Mouse (Mus musculus) hindbrain, embryonic 14.5 days (tissue): Measurements from ENCODE around the gene Wwox. TPM values are rescaled to one million over a fixed set of nuclear protein-coding genes. Genes with fewer than 3 reads are reported as not detected.

ENCODE experiments used
- ATAC-seq: fragments of 200-750 bp; cut with Nextera tagmentation; 2 replicates; pipeline ENCODE4 v1.8.0; 2017; ENCODE audit warnings: moderate number of reproducible peaks, mild to moderate bottlenecking, moderate TSS enrichment, moderate library complexity; ENCODE audit not compliant: low FRiP score
- DNase-seq: peaks from one replicate; pipeline ENCODE4 v3.0.0-alpha.2; 2015; ENCODE audit warnings: low spot score
- H3K27ac ChIP-seq: fragments of 300-500 bp; sonication (generic); 2 replicates; pipeline ENCODE4 v1.5.1; 2014; ENCODE audit warnings: mild to moderate bottlenecking, moderate library complexity
- H3K27me3 ChIP-seq: fragments of 300-500 bp; sonication (generic); 2 replicates; pipeline ENCODE4 v1.6.1; 2014; ENCODE audit warnings: mild to moderate bottlenecking, low read length, mixed read lengths; ENCODE audit not compliant: control insufficient read depth, insufficient read depth
- H3K36me3 ChIP-seq: fragments of 300-500 bp; sonication (generic); replicated peaks from 2 replicates; pipeline ENCODE4 v1.6.1; 2014; ENCODE audit not compliant: control insufficient read depth, insufficient read depth
- H3K4me1 ChIP-seq: fragments of 300-500 bp; sonication (generic); replicated peaks from 2 replicates; pipeline ENCODE4 v1.6.1; 2014; ENCODE audit warnings: antibody characterized with exemption, low read length, mixed read lengths; ENCODE audit not compliant: control insufficient read depth, insufficient read depth
- H3K4me2 ChIP-seq: fragments of 300-500 bp; sonication (generic); replicated peaks from 2 replicates; pipeline ENCODE4 v1.6.1; 2014; ENCODE audit warnings: mild to moderate bottlenecking, moderate library complexity
- H3K4me3 ChIP-seq: fragments of 300-500 bp; sonication (generic); replicated peaks from 2 replicates; pipeline ENCODE4 v1.5.1; 2014; ENCODE audit warnings: mild to moderate bottlenecking, low read length
- H3K9ac ChIP-seq: fragments of 300-500 bp; sonication (generic); 2 replicates; pipeline ENCODE4 v1.6.1; 2014
- H3K9me3 ChIP-seq: fragments of 300-500 bp; sonication (generic); 2 replicates; pipeline ENCODE4 v1.6.1; 2016; ENCODE audit warnings: low read length; ENCODE audit not compliant: control insufficient read depth
- WGBS: fragments of 180-500 bp; shearing (Covaris S2); extraction: QIAGEN DNeasy Blood & Tissue Kit; methylation state at CpG from one replicate; pipeline ENCODE4 v1.1.7; 2014; 5-methylcytosine and 5-hydroxymethylcytosine counted together
- polyA plus RNA-seq: library from polyadenylated mRNA; unstranded; fragments of >200 nt; fragmentation: Nextera tagmentation; extraction: Ambion mirVana; gene quantifications from 2 replicates; pipeline ENCODE4 v1.2.1, GENCODE M21; 2014

The Wwox gene
- polyA plus RNA-seq, 1 experiment from 2014 or later = 12.7 TPM

GRCm38 (mm10) chr8:115400013-115400720, 960.7 kb downstream of the Wwox start:
- WGBS = 76% methylated on average over 15 of the region's 15 CpGs
- DNase-seq (no peak), ATAC-seq (no peak)
- H3K4me2 ChIP-seq = no peak overlapping the region
- H3K9me3 ChIP-seq = no peaks in the 10 kb centered on the region
- H3K27me3 ChIP-seq = no peaks in the 10 kb centered on the region
- no peaks in the 10 kb centered on the region for H3K36me3 ChIP-seq
- H3K9ac ChIP-seq = no peak overlapping the region
- no peak overlapping the region for H3K4me3 ChIP-seq
- H3K27ac ChIP-seq = no peak overlapping the region
- H3K4me1 ChIP-seq = no peaks in the 10 kb centered on the region

Other genes with a start within 250 kb of the Wwox start
- 60.1 and 67.4 TPM in 2 replicates for gene Vat1l, start 234.0 kb upstream of the Wwox start, polyA plus RNA-seq
- gene Clec3a, start 21.6 kb upstream of the Wwox start, polyA plus RNA-seq = not detected in 2 replicates